Mouse (Mus musculus) heart, adult 2 months (tissue): ENCODE data around the gene 4930590J08Rik. TPM values are rescaled to one million over a fixed set of nuclear protein-coding genes. Genes with fewer than 3 reads are reported as not detected.

Experiments
- DNase-seq, 2 experiments: peaks; one replicate each; pipeline ENCODE4 v3.0.0; 2021
- H3K27ac ChIP-seq: fragments of 200-600 bp; 2 replicates; pipeline ENCODE4 v1.8.1; 2022
- H3K27me3 ChIP-seq: fragments of 200-500 bp; 2 replicates; pipeline ENCODE4 v1.6.1; 2012; ENCODE audit warnings: mild to moderate bottlenecking, low read length, inconsistent platforms, mixed read lengths; ENCODE audit not compliant: control insufficient read depth, insufficient read depth
- H3K36me3 ChIP-seq: fragments of 200-500 bp; 2 replicates; pipeline ENCODE4 v1.6.1; 2012; ENCODE audit warnings: low read length, inconsistent platforms; ENCODE audit not compliant: control insufficient read depth, insufficient read depth
- H3K4me1 ChIP-seq: fragments of 200-500 bp; 2 replicates; pipeline ENCODE4 v1.6.1; 2011; ENCODE audit warnings: low read length; ENCODE audit not compliant: control insufficient read depth, insufficient read depth
- H3K4me3 ChIP-seq: fragments of 200-600 bp; 2 replicates; pipeline ENCODE4 v1.8.1; 2022
- H3K79me2 ChIP-seq: fragments of 200-500 bp; replicated peaks from 2 replicates; pipeline ENCODE4 v1.6.1; 2012; ENCODE audit warnings: mild to moderate bottlenecking, inconsistent platforms, low read length, moderate library complexity, mixed read lengths; ENCODE audit not compliant: control insufficient read depth, insufficient read depth
- H3K9ac ChIP-seq: fragments of 200-500 bp; 2 replicates; pipeline ENCODE4 v1.6.1; 2012; ENCODE audit warnings: low read depth, mild to moderate bottlenecking, control low read depth, inconsistent platforms, low read length, mixed read lengths
- CTCF ChIP-seq: fragments of 200-600 bp; IDR thresholded peaks from 2 replicates; pipeline ENCODE4 v1.8.1; 2022; ENCODE audit warnings: antibody characterized with exemption, mild to moderate bottlenecking, moderate library complexity
- EP300 ChIP-seq: fragments of 200-500 bp; IDR thresholded peaks from 2 replicates; pipeline ENCODE4 v1.6.1; 2011; ENCODE audit warnings: low read depth, low read length, control low read depth; ENCODE audit not compliant: insufficient read depth
- POLR2A ChIP-seq: fragments of 200-500 bp; IDR thresholded peaks from 2 replicates; pipeline ENCODE4 v1.6.1; 2011; ENCODE audit warnings: mild to moderate bottlenecking, low read depth, low read length, control low read depth; ENCODE audit not compliant: insufficient read depth
- WGBS: fragments of 180-500 bp; shearing (Covaris S2); methylation state at CpG from one replicate; pipeline ENCODE4 v1.1.7; 2018; 5-methylcytosine and 5-hydroxymethylcytosine counted together
- intact Hi-C: fragments of 180-260 bp; cut with DNase I; formaldehyde crosslinking; loops from one replicate; pipeline ENCODE4 v1.15.1; 2025
- polyA plus RNA-seq: library from polyadenylated mRNA; depleted of rRNA; stranded (reverse); fragments of >200 nt; gene quantifications from 2 replicates; pipeline ENCODE4 v1.2.3, GENCODE M21; 2012
- total RNA-seq, 2 experiments: library from RNA; stranded (reverse); gene quantifications; 2 replicates each; pipeline ENCODE4 v1.2.3; 2021

The 4930590J08Rik gene
- total and polyA plus RNA-seq, 3 experiments = 0.43 to 0.78 (median 0.52) TPM

DNA sequence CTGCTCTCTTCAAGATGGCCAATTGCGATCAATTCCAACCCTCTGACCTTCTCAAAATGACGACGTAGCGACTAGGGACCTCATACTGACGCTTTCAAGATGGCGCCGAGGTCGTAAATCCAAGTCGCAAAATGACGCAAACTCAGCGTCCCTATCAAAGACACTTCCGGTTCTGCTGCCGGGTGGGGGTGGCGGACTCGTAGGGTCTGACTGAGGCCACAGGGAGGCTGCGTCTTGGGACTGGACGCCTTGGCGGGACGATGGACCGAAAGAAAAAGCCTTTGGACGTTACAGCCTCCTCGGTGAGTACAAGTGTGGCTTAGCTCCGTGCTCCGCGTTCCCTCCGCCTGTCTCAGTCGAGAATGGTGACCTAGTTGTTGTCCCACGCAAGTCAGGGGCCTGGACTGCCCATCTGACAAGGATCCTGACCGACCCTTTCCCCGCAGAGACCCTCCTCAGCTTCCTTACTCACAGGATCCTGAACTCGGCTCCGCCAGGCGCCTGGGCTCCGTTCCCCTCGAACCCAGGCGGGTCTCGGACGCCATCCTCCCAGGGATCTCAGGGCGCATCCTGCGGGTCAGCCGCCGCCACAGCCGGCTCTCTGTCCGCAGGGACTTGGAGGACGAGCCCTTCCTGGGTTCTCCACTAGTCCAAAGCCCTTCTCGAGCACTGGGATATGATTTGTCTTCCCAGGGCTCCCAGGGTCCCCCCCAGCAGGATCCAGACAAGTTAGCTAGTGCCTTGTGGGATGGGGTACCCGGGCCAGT is 24.5 kb upstream of the 4930590J08Rik start, which contains the start of gene Ccdc174:
Ccdc174 (plus strand) TSS at position 169 of the 767 bp plus-strand sequence.
- H3K27ac ChIP-seq = peak within 1 kb of the TSS; percentile 77
- peaks cover 2% of the 10 kb centered on the region for H3K36me3 ChIP-seq
- H3K4me3 ChIP-seq = peak within 1 kb of the TSS; percentile 97
- H3K27me3 ChIP-seq = no peaks in the 10 kb centered on the region
- peak; percentile 93 for TF ChIP-seq POLR2A
- TF ChIP-seq CTCF = no peak
- peak; percentile 61; the same call in 1 of the 2 replicates for TF ChIP-seq EP300
- intact Hi-C loops = loop anchor here (5.0 kb wide), 1 partner anchor 334 kb away; the partner anchor contains the start of gene Rbsn
- H3K4me1 ChIP-seq = peaks cover 3% of the 10 kb centered on the region
- WGBS = under 1% methylated on average over 47 of the region's 47 CpGs
- H3K9ac ChIP-seq = peak within 1 kb of the TSS; percentile 81
- DNase-seq = peak; percentile 91 to 94
- 0 out of 2 replicates have a peak, but pooled peaks cover 4% of the 10 kb centered on the region for H3K79me2 ChIP-seq

DNA sequence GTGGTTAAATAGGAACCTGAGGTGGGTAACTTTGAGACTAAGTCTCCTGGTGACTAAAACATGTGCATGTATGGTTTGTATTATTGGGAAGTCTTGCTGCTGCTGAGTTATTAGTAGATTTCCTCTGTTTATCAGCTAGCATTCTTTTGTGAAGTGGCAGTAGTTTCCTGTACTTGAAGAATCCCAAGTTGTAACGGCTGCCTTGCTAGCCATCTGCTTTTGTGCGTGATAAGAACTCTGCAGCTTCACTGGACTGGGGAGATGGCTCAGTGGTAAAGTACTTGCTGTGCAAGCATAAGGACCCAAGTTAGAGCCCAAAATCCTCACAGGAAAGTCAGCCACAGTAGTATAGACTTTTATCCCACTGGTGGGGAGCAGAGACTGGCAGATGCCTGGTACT is 18.8 kb upstream of the 4930590J08Rik start:
- Histone ChIP-seq H3K79me2 (peaks cover 2% of the 10 kb centered on the region; the same call in 1 of the 2 replicates), H3K27me3 (no peaks in the 10 kb centered on the region), H3K27ac (no peak overlapping the region), H3K36me3 (peaks cover 7% of the 10 kb centered on the region), H3K4me3 (no peak overlapping the region), H3K4me1 (no peaks in the 10 kb centered on the region; the same call in 1 of the 2 replicates), H3K9ac (no peak overlapping the region)
- WGBS = 30% methylated on average over 2 of the region's 2 CpGs
- DNase-seq = no peak
- TF ChIP-seq POLR2A = no peak
- no peak for TF ChIP-seq CTCF
- TF ChIP-seq EP300 = no peak
- intact Hi-C loops = no loop called here

DNA sequence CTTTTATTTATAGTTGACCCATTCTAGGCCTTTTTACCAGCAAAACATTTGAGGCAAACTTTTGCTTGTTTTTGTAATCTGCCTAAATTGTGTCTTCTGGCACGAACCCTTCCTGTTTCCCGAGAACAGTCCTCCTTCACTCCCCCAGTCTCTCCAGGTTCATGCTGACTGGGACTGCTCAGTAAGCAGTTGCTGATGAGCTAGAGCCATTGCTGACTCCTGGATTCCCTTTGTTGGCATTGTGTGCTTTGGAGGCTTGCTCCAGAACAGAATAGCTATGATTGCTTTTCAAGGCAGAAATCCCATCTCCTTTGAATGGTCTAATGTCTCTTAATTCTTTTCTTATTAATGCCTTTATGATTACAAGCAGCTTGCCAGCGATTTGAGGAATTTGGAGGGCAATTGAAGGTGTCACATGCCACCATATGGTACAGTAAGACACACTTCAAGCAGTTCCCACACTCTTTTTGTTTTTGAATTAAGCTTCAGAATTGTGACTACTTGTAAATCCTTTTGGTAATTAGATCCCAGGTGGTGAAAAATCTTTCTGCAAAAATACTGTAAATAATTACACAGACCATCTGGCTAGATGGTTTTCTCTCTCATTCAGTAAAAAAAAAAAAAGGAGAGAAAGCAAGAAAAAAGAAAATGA is 13.2 kb upstream of the 4930590J08Rik start:
- H3K4me1 ChIP-seq = no peaks in the 10 kb centered on the region
- DNase-seq = no peak
- no peaks in the 10 kb centered on the region for H3K27me3 ChIP-seq
- intact Hi-C loops = no loop called here
- H3K4me3 ChIP-seq = no peak overlapping the region
- TF ChIP-seq CTCF = no peak
- no peak for TF ChIP-seq EP300
- no peak for TF ChIP-seq POLR2A
- H3K79me2 ChIP-seq = no peaks in the 10 kb centered on the region
- no peak overlapping the region for H3K9ac ChIP-seq
- peaks cover 1% of the 10 kb centered on the region; the same call in 1 of the 2 replicates for H3K36me3 ChIP-seq
- 69% methylated on average over 3 of the region's 3 CpGs for WGBS
- no peak overlapping the region for H3K27ac ChIP-seq

DNA sequence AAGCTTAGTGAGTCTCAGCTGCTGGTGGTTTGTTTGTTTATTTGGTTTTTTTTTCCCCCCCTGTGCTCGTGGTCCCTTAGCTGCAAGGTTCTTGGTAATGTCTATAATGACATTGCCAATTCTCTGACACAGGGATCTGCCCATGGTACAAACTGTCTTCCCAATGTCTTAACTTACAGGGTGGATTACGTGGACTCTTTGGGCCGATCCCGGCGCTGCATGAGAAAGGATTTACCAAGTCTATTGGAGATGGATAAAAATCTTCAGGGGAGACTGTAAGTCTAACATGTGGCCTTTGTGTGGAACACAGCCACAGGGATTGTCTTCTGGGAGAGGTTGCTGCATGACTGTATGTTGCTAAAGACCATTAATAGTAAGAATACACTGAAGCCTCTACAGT is 12.0 kb upstream of the 4930590J08Rik start:
- 90% methylated on average over 5 of the region's 5 CpGs for WGBS
- no peak for DNase-seq
- no peak overlapping the region for H3K27ac ChIP-seq
- H3K4me3 ChIP-seq = no peak overlapping the region
- H3K79me2 ChIP-seq = no peaks in the 10 kb centered on the region
- H3K27me3 ChIP-seq = no peaks in the 10 kb centered on the region
- intact Hi-C loops = no loop called here
- no peak overlapping the region for H3K9ac ChIP-seq
- peaks cover 1% of the 10 kb centered on the region; the same call in 1 of the 2 replicates for H3K36me3 ChIP-seq
- TF ChIP-seq CTCF = no peak
- no peak for TF ChIP-seq POLR2A
- no peaks in the 10 kb centered on the region for H3K4me1 ChIP-seq

DNA sequence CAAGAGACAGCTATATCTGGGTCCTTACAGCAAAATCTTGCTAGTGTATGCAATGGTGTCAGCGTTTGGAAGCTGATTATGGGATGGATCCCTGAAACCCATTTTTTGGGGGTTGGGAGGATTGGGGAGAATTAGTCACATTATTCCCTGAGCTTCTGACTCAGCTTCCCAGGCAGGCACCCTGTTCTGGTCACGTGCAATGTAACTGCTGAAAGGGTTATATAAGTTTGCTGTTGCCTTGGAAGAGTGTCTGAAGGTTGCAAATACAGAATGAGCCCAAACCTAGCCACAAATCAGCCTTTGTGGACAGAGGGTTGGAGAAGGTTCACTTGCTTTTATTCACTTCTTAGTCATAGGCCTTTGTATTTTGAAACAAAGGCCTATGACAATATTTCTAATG is 10.8 kb upstream of the 4930590J08Rik start:
- no peaks in the 10 kb centered on the region for H3K79me2 ChIP-seq
- no peak for TF ChIP-seq EP300
- TF ChIP-seq POLR2A = no peak
- no peak for TF ChIP-seq CTCF
- 89% methylated on average over 2 of the region's 2 CpGs for WGBS
- H3K27ac ChIP-seq = no peak overlapping the region
- no peaks in the 10 kb centered on the region for H3K4me1 ChIP-seq
- H3K4me3 ChIP-seq = no peak overlapping the region
- intact Hi-C loops = no loop called here
- no peak for DNase-seq
- peaks cover 4% of the 10 kb centered on the region for H3K36me3 ChIP-seq
- H3K27me3 ChIP-seq = no peaks in the 10 kb centered on the region
- no peak overlapping the region for H3K9ac ChIP-seq

DNA sequence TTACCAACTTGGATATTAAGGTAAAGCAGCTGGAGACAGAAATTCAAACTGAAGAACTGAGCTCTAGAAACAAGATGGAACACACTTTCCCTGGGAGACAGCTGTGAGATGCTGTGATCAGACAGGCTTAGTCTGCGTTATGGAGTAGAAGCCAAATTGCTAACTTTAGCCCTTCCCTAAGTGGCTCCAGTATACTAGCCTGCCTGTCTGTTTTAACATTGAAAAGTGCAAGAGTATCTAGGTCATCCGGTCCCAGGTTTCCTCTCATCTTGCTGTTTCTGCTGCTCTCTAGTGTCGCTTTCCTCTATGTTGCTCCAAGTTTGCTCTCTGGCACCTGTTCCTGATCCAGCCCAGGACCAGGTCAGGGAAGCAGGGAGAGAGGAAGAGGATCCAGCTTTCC is 5.8 kb upstream of the 4930590J08Rik start:
- Histone ChIP-seq H3K79me2 (no peaks in the 10 kb centered on the region), H3K27me3 (no peaks in the 10 kb centered on the region), H3K36me3 (peaks cover 6% of the 10 kb centered on the region), H3K4me1 (no peaks in the 10 kb centered on the region), H3K9ac (no peak overlapping the region), H3K4me3 (no peak overlapping the region), H3K27ac (no peak overlapping the region)
- no peak for TF ChIP-seq POLR2A
- TF ChIP-seq EP300 = no peak
- no peak for TF ChIP-seq CTCF
- DNase-seq = no peak
- 62% methylated on average over 3 of the region's 3 CpGs for WGBS
- intact Hi-C loops = no loop called here
